Mouse (Mus musculus) urinary bladder, postnatal 14 days (tissue): ENCODE data around the gene Rnf208.

ENCODE experiments used
- DNase-seq: peaks from one replicate; pipeline ENCODE4 v3.0.0; 2021; ENCODE audit warnings: low spot score

Gene Rnf208

GRCm38 (mm10) chr2:25224766-25225752 lies 17.0 kb upstream of the Rnf208 start:
- DNase-seq = peak; percentile 98

GRCm38 (mm10) chr2:25225811-25226379 lies 16.2 kb upstream of the Rnf208 start:
- DNase-seq = no peak

GRCm38 (mm10) chr2:25226864-25227263 lies 15.2 kb upstream of the Rnf208 start:
- no peak for DNase-seq

GRCm38 (mm10) chr2:25227406-25227805 lies 14.6 kb upstream of the Rnf208 start:
- no peak for DNase-seq

- peak; percentile 94 for DNase-seq
Observed at GRCm38 (mm10) chr2:25228431-25228889, 13.6 kb upstream of the Rnf208 start.

- no peak for DNase-seq
Observed at GRCm38 (mm10) chr2:25228995-25229530, 13.0 kb upstream of the Rnf208 start.

GRCm38 (mm10) chr2:25229582-25229981 lies 12.5 kb upstream of the Rnf208 start:
- DNase-seq = no peak

- no peak for DNase-seq
Observed at GRCm38 (mm10) chr2:25230581-25230980, 11.5 kb upstream of the Rnf208 start.

GRCm38 (mm10) chr2:25231038-25231437 lies 11.0 kb upstream of the Rnf208 start:
- no peak for DNase-seq

GRCm38 (mm10) chr2:25233421-25233820 lies 8.6 kb upstream of the Rnf208 start:
- DNase-seq = no peak

GRCm38 (mm10) chr2:25234050-25234449 lies 8.0 kb upstream of the Rnf208 start, which contains the start of gene Slc34a3:
Gene Slc34a3, minus strand, starts transcription at chr2:25234364.
- no peak for DNase-seq

GRCm38 (mm10) chr2:25234551-25235220 lies 7.4 kb upstream of the Rnf208 start:
- DNase-seq = no peak

GRCm38 (mm10) chr2:25236614-25237013 lies 5.4 kb upstream of the Rnf208 start, which contains the start of gene Rnf224:
Gene Rnf224, minus strand, starts transcription at chr2:25236787.
- no peak for DNase-seq

GRCm38 (mm10) chr2:25237522-25237921 lies 4.5 kb upstream of the Rnf208 start:
- DNase-seq = peak; percentile 88

GRCm38 (mm10) chr2:25238106-25238505 lies 3.9 kb upstream of the Rnf208 start:
- peak; percentile 44 for DNase-seq

GRCm38 (mm10) chr2:25239766-25240165 lies 2.3 kb upstream of the Rnf208 start:
- no peak for DNase-seq

GRCm38 (mm10) chr2:25240310-25240709 lies 1.7 kb upstream of the Rnf208 start:
- no peak for DNase-seq

- peak; percentile 78 for DNase-seq
Observed at GRCm38 (mm10) chr2:25240723-25241437, 1.2 kb upstream of the Rnf208 start.

- DNase-seq = no peak
Observed at GRCm38 (mm10) chr2:25241438-25241775, 648 bp upstream of the Rnf208 start.

GRCm38 (mm10) chr2:25243342-25243741 lies 1.3 kb downstream of the Rnf208 start:
- DNase-seq = no peak

- DNase-seq = no peak
Observed at GRCm38 (mm10) chr2:25244144-25244543, 2.1 kb downstream of the Rnf208 start.
